Mouse (Mus musculus) cerebellum, postnatal 10 days (tissue): ENCODE results near the gene Spop.
"Not testable (repeated sequence)": the region's sequence is repeated elsewhere in the genome, so short reads cannot be mapped to it uniquely, and the experiment has no call there.

Experiments used
- DNase-seq, 2 experiments: peaks; one replicate each; pipeline ENCODE4 v3.0.0; 2021; ENCODE audit warnings: mixed read lengths in 2 of 2

Spop gene

GRCm38 (mm10) chr11:95391743-95392142, 22.1 kb upstream of the Spop start:
- DNase-seq = peak; percentile 72 to 77

GRCm38 (mm10) chr11:95392223-95392667, 21.6 kb upstream of the Spop start:
- DNase-seq = peak; percentile 95 to 97

GRCm38 (mm10) chr11:95392708-95393499, 21.0 kb upstream of the Spop start:
- peak; percentile 62 to 66 for DNase-seq

- no peak for DNase-seq
Measured at GRCm38 (mm10) chr11:95393500-95393816, 20.4 kb upstream of the Spop start.

- DNase-seq = peak; percentile 61 to 78
Measured at GRCm38 (mm10) chr11:95394112-95394511, 19.8 kb upstream of the Spop start.

GRCm38 (mm10) chr11:95396548-95396947, 17.3 kb upstream of the Spop start:
- peak; percentile 81 to 83 for DNase-seq

GRCm38 (mm10) chr11:95397843-95398835, 15.7 kb upstream of the Spop start:
- peak; percentile 93 to 97 for DNase-seq

- DNase-seq = peak; percentile 63 to 68
Measured at GRCm38 (mm10) chr11:95399520-95400020, 14.3 kb upstream of the Spop start.

GRCm38 (mm10) chr11:95401568-95401967, 12.3 kb upstream of the Spop start:
- no peak for DNase-seq

GRCm38 (mm10) chr11:95402196-95402595, 11.7 kb upstream of the Spop start:
- peak; percentile 93 to 95 for DNase-seq

- no peak for DNase-seq
Measured at GRCm38 (mm10) chr11:95402658-95403101, 11.2 kb upstream of the Spop start.

- peak; percentile 70 to 82 for DNase-seq
Measured at GRCm38 (mm10) chr11:95403382-95404340, 10.2 kb upstream of the Spop start.

GRCm38 (mm10) chr11:95405771-95406170, 8.1 kb upstream of the Spop start:
- DNase-seq = no peak

- DNase-seq = not testable (repeated sequence)
Measured at GRCm38 (mm10) chr11:95406398-95406797, 7.5 kb upstream of the Spop start.

GRCm38 (mm10) chr11:95409450-95410112, 4.3 kb upstream of the Spop start:
- no peak for DNase-seq

- peak; percentile 37 to 53 for DNase-seq
Measured at GRCm38 (mm10) chr11:95411453-95412013, 2.3 kb upstream of the Spop start.

- peak; percentile 52 to 61 for DNase-seq
Measured at GRCm38 (mm10) chr11:95412615-95413014, 1.3 kb upstream of the Spop start.

- peak; percentile 98 to 99 for DNase-seq
Measured at GRCm38 (mm10) chr11:95414536-95415161, 769 bp downstream of the Spop start.

- DNase-seq = no peak
Measured at GRCm38 (mm10) chr11:95415931-95416330, 2.1 kb downstream of the Spop start.

GRCm38 (mm10) chr11:95417341-95417740, 3.5 kb downstream of the Spop start:
- DNase-seq = no peak
